Mouse (Mus musculus): ENCODE data around the gene Dhx8. TPM values are rescaled to one million over a fixed set of nuclear protein-coding genes. Genes with fewer than 3 reads are reported as not detected.

Dhx8 gene
- total and polyA plus RNA-seq, 3 experiments: 33.1 to 44.7 TPM; not detected in 1

DNA sequence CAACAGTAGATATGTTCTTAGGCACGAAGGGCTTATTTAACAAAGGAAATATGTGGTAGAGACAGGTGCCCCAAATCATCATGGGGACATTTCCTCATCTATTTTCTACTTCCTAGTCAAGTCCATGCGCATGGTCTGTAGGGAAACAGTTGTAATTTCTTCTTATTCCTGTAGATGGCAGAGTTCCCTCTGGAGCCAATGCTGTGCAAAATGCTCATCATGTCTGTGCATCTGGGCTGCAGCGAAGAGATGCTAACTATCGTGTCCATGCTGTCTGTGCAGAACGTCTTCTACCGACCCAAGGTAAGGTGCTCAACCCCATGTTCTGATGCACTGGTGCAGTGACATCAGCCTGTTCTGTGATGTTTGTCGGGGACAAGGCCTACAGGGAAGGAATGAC, 31.0 kb downstream of the Dhx8 start (continued):
- no peak for TF ChIP-seq MXI1 (IDR thresholded peaks at IDR 0.05; ENCODE audit: low read depth, low read length)
- TF ChIP-seq CTCF (IDR thresholded peaks at IDR 0.05 in 2 of 3, conservative IDR thresholded peaks at IDR 0.05 in 1 of 3; ENCODE audit: control insufficient read depth in 1 of 3, insufficient read depth in 1 of 3, low read depth in 2 of 3, low read length in 3 of 3, poor library complexity in 1 of 3, severe bottlenecking in 1 of 3): peak; percentile 42 to 88 (median 78)
- TF ChIP-seq MYC (IDR thresholded peaks at IDR 0.05; ENCODE audit: low read depth, low read length): peak; percentile 71; the same call in 1 of the 2 replicates
- no peak for TF ChIP-seq E2F4 (IDR thresholded peaks at IDR 0.05; ENCODE audit: borderline replicate concordance, low read depth, low read length)
- TF ChIP-seq MYB (IDR thresholded peaks at IDR 0.05; ENCODE audit: low read depth, low read length): no peak
- no peak for TF ChIP-seq ZKSCAN1 (IDR thresholded peaks at IDR 0.05; ENCODE audit: low read depth, low read length)

DNA sequence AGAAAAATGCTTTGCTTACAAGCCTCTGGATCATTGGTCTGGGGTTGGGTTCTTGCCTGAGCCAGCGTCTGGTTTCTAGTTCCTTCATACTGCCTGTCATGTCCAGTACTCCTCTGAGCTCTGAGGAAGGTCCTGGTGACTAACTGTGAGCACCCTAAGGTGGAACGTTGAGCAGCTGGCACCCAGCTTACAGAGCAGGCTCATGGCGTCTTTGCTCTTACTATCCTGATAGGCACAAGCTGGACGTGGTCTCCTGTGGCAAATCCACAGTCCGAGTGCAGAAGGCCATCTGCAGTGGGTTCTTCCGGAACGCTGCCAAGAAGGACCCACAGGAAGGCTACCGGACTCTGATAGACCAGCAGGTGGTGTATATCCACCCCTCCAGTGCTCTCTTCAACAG, 31.8 kb downstream of the Dhx8 start:
- H3K79me2 ChIP-seq (ENCODE audit: control insufficient read depth, insufficient read depth, low read length, poor library complexity): no peaks in the 10 kb centered on the region

GRCm38 (mm10) chr11:101767326-101767725, 34.6 kb downstream of the Dhx8 start:
- TF ChIP-seq CTCF (IDR thresholded peaks at IDR 0.05 in 2 of 3, conservative IDR thresholded peaks at IDR 0.05 in 1 of 3; ENCODE audit: control insufficient read depth in 1 of 3, insufficient read depth in 1 of 3, low read depth in 2 of 3, low read length in 3 of 3, poor library complexity in 1 of 3, severe bottlenecking in 1 of 3): no peak
- no peak for TF ChIP-seq BHLHE40 (IDR thresholded peaks at IDR 0.05; ENCODE audit: borderline replicate concordance, low read depth, low read length)
- TF ChIP-seq ETS1 (IDR thresholded peaks at IDR 0.05; ENCODE audit: low read depth, low read length): no peak
- Histone ChIP-seq H3K27me3 (ENCODE audit: control insufficient read depth in 1 of 2, insufficient read depth in 2 of 2, low read length in 2 of 2) (no peaks in the 10 kb centered on the region), H3K4me3 (ENCODE audit: control insufficient read depth in 1 of 2, insufficient read depth in 1 of 2, low read depth in 2 of 2, low read length in 2 of 2) (no peak overlapping the region), H3K36me3 (ENCODE audit: control insufficient read depth in 1 of 2, insufficient read depth in 2 of 2, low read length in 2 of 2) (peaks cover 0 to 15% of the 10 kb centered on the region in 2 experiments; a peak in 2 of 4 replicates), H3K79me2 (ENCODE audit: control insufficient read depth, insufficient read depth, low read length, poor library complexity) (no peaks in the 10 kb centered on the region), H3K4me1 (ENCODE audit: control insufficient read depth in 1 of 2, insufficient read depth in 2 of 2, low read length in 2 of 2) (no peaks in the 10 kb centered on the region), H3K9me3 (replicated peaks; ENCODE audit: insufficient read depth, low read length) (no peaks in the 10 kb centered on the region), H3K9ac (ENCODE audit: control insufficient read depth, low read depth, low read length, poor library complexity, severe bottlenecking) (no peak overlapping the region), H3K27ac (ENCODE audit: control insufficient read depth, low read depth, low read length) (no peak overlapping the region)
- DNase-seq (ENCODE audit: low read depth, low spot score): no peak

More for the DNA sequence above, 31.8 kb downstream of the Dhx8 start:
- no peak for TF ChIP-seq NELFE (IDR thresholded peaks at IDR 0.05; ENCODE audit: low read depth, low read length)
- TF ChIP-seq ZC3H11A (IDR thresholded peaks at IDR 0.05; ENCODE audit: low read depth, low read length): no peak
- no peak for TF ChIP-seq TCF12 (IDR thresholded peaks at IDR 0.05; ENCODE audit: low read depth, low read length)
- no peak for TF ChIP-seq MAFK (IDR thresholded peaks at IDR 0.05; ENCODE audit: borderline replicate concordance, low read depth, low read length)
- no peak for TF ChIP-seq POLR2AphosphoS5 (IDR thresholded peaks at IDR 0.05; ENCODE audit: borderline replicate concordance, low read depth, low read length)
- no peak for TF ChIP-seq POLR2A (IDR thresholded peaks at IDR 0.05; ENCODE audit: control insufficient read depth in 1 of 2, insufficient read depth in 1 of 2, low read depth in 1 of 2, low read length in 2 of 2, poor library complexity in 1 of 2)
- TF ChIP-seq USF2 (IDR thresholded peaks at IDR 0.05; ENCODE audit: borderline replicate concordance in 1 of 2, insufficient read depth in 1 of 2, low read depth in 1 of 2, low read length in 2 of 2): no peak
- no peak for TF ChIP-seq TBP (IDR thresholded peaks at IDR 0.05; ENCODE audit: low read depth, low read length)
- no peak for TF ChIP-seq RAD21 (IDR thresholded peaks at IDR 0.05; ENCODE audit: low read depth, low read length)
- no peak for TF ChIP-seq MYB (IDR thresholded peaks at IDR 0.05; ENCODE audit: low read depth, low read length)
- no peak for TF ChIP-seq ETS1 (IDR thresholded peaks at IDR 0.05; ENCODE audit: low read depth, low read length)
- TF ChIP-seq CTCF (IDR thresholded peaks at IDR 0.05 in 2 of 3, conservative IDR thresholded peaks at IDR 0.05 in 1 of 3; ENCODE audit: control insufficient read depth in 1 of 3, insufficient read depth in 1 of 3, low read depth in 2 of 3, low read length in 3 of 3, poor library complexity in 1 of 3, severe bottlenecking in 1 of 3): no peak
- no peak for TF ChIP-seq USF1 (IDR thresholded peaks at IDR 0.05; ENCODE audit: low read depth, low read length)
- TF ChIP-seq MAZ (IDR thresholded peaks at IDR 0.05; ENCODE audit: low read depth, low read length): no peak
- H3K9me3 ChIP-seq (replicated peaks; ENCODE audit: insufficient read depth, low read length): no peaks in the 10 kb centered on the region
- no peak overlapping the region for H3K9ac ChIP-seq (ENCODE audit: control insufficient read depth, low read depth, low read length, poor library complexity, severe bottlenecking)
- H3K4me3 ChIP-seq (ENCODE audit: control insufficient read depth in 1 of 2, insufficient read depth in 1 of 2, low read depth in 2 of 2, low read length in 2 of 2): no peak overlapping the region
- H3K27me3 ChIP-seq (ENCODE audit: control insufficient read depth in 1 of 2, insufficient read depth in 2 of 2, low read length in 2 of 2): no peaks in the 10 kb centered on the region
- peaks cover 0 to 19% of the 10 kb centered on the region in 2 experiments; a peak in 2 of 4 replicates for H3K36me3 ChIP-seq (ENCODE audit: control insufficient read depth in 1 of 2, insufficient read depth in 2 of 2, low read length in 2 of 2)
- DNase-seq (ENCODE audit: low read depth, low spot score): no peak
- no peak overlapping the region for H3K27ac ChIP-seq (ENCODE audit: control insufficient read depth, low read depth, low read length)
- no peaks in the 10 kb centered on the region for H3K4me1 ChIP-seq (ENCODE audit: control insufficient read depth in 1 of 2, insufficient read depth in 2 of 2, low read length in 2 of 2)
